Mouse (Mus musculus): ENCODE measurements around the gene Dock1. TPM values are rescaled to one million over a fixed set of nuclear protein-coding genes. Genes with fewer than 3 reads are reported as not detected.

The Dock1 gene
- polyA plus RNA-seq, 1 experiment, result 54.8 TPM

GRCm38 (mm10) chr7:134726530-134727258 is 56.2 kb downstream of the Dock1 start:
- H3K36me3 ChIP-seq (ENCODE audit: control insufficient read depth, insufficient read depth, low read length, poor library complexity, severe bottlenecking), result no peaks in the 10 kb centered on the region
- H3K9ac ChIP-seq (ENCODE audit: low read depth, poor library complexity, severe bottlenecking), result no peak overlapping the region
- no peak overlapping the region for H3K4me3 ChIP-seq (ENCODE audit: low read depth, low read length)
- TF ChIP-seq POLR2A (IDR thresholded peaks at IDR 0.05; ENCODE audit: insufficient read depth, low read length), result no peak
- no peak for TF ChIP-seq CTCF (IDR thresholded peaks at IDR 0.05; ENCODE audit: low read depth, low read length)
- no peak for TF ChIP-seq EP300 (IDR thresholded peaks at IDR 0.05; ENCODE audit: insufficient read depth, low read depth, low read length)
- H3K4me1 ChIP-seq (ENCODE audit: control insufficient read depth, insufficient read depth, low read length), result no peaks in the 10 kb centered on the region
- H3K27ac ChIP-seq (ENCODE audit: insufficient read depth, low read length), result no peak overlapping the region
- H3K9me3 ChIP-seq (replicated peaks; ENCODE audit: control insufficient read depth, insufficient read depth, low read length, poor library complexity, severe bottlenecking), result no peaks in the 10 kb centered on the region
- no peaks in the 10 kb centered on the region for H3K27me3 ChIP-seq (ENCODE audit: control insufficient read depth, insufficient read depth, low read length, poor library complexity, severe bottlenecking)

GRCm38 (mm10) chr7:134729348-134729747 is 58.9 kb downstream of the Dock1 start:
- TF ChIP-seq CTCF (IDR thresholded peaks at IDR 0.05; ENCODE audit: low read depth, low read length), result no peak
- no peak for TF ChIP-seq EP300 (IDR thresholded peaks at IDR 0.05; ENCODE audit: insufficient read depth, low read depth, low read length)
- no peak for TF ChIP-seq POLR2A (IDR thresholded peaks at IDR 0.05; ENCODE audit: insufficient read depth, low read length)

GRCm38 (mm10) chr7:134730406-134731126 is 60.1 kb downstream of the Dock1 start:
- Histone ChIP-seq H3K9me3 (replicated peaks; ENCODE audit: control insufficient read depth, insufficient read depth, low read length, poor library complexity, severe bottlenecking) (no peaks in the 10 kb centered on the region), H3K27ac (ENCODE audit: insufficient read depth, low read length) (no peak overlapping the region), H3K9ac (ENCODE audit: low read depth, poor library complexity, severe bottlenecking) (no peak overlapping the region), H3K27me3 (ENCODE audit: control insufficient read depth, insufficient read depth, low read length, poor library complexity, severe bottlenecking) (no peaks in the 10 kb centered on the region), H3K4me3 (ENCODE audit: low read depth, low read length) (no peak overlapping the region), H3K36me3 (ENCODE audit: control insufficient read depth, insufficient read depth, low read length, poor library complexity, severe bottlenecking) (no peaks in the 10 kb centered on the region; the same call in 1 of the 2 replicates), H3K4me1 (ENCODE audit: control insufficient read depth, insufficient read depth, low read length) (no peaks in the 10 kb centered on the region)
- no peak for TF ChIP-seq CTCF (IDR thresholded peaks at IDR 0.05; ENCODE audit: low read depth, low read length)
- no peak for TF ChIP-seq EP300 (IDR thresholded peaks at IDR 0.05; ENCODE audit: insufficient read depth, low read depth, low read length)
- no peak for TF ChIP-seq POLR2A (IDR thresholded peaks at IDR 0.05; ENCODE audit: insufficient read depth, low read length)

More at GRCm38 (mm10) chr7:134729348-134729747, 58.9 kb downstream of the Dock1 start:
- H3K36me3 ChIP-seq (ENCODE audit: control insufficient read depth, insufficient read depth, low read length, poor library complexity, severe bottlenecking), result no peaks in the 10 kb centered on the region; the same call in 1 of the 2 replicates
- no peaks in the 10 kb centered on the region for H3K9me3 ChIP-seq (replicated peaks; ENCODE audit: control insufficient read depth, insufficient read depth, low read length, poor library complexity, severe bottlenecking)
- no peaks in the 10 kb centered on the region for H3K4me1 ChIP-seq (ENCODE audit: control insufficient read depth, insufficient read depth, low read length)
- H3K9ac ChIP-seq (ENCODE audit: low read depth, poor library complexity, severe bottlenecking), result no peak overlapping the region
- no peak overlapping the region for H3K27ac ChIP-seq (ENCODE audit: insufficient read depth, low read length)
- H3K4me3 ChIP-seq (ENCODE audit: low read depth, low read length), result no peak overlapping the region
- H3K27me3 ChIP-seq (ENCODE audit: control insufficient read depth, insufficient read depth, low read length, poor library complexity, severe bottlenecking), result no peaks in the 10 kb centered on the region

GRCm38 (mm10) chr7:134747059-134747458 is 76.6 kb downstream of the Dock1 start:
- Histone ChIP-seq H3K27ac (ENCODE audit: insufficient read depth, low read length) (no peak overlapping the region), H3K36me3 (ENCODE audit: control insufficient read depth, insufficient read depth, low read length, poor library complexity, severe bottlenecking) (peaks cover 17% of the 10 kb centered on the region), H3K9ac (ENCODE audit: low read depth, poor library complexity, severe bottlenecking) (no peak overlapping the region), H3K4me3 (ENCODE audit: low read depth, low read length) (no peak overlapping the region), H3K4me1 (ENCODE audit: control insufficient read depth, insufficient read depth, low read length) (no peaks in the 10 kb centered on the region), H3K27me3 (ENCODE audit: control insufficient read depth, insufficient read depth, low read length, poor library complexity, severe bottlenecking) (no peaks in the 10 kb centered on the region), H3K9me3 (replicated peaks; ENCODE audit: control insufficient read depth, insufficient read depth, low read length, poor library complexity, severe bottlenecking) (no peaks in the 10 kb centered on the region)
- TF ChIP-seq POLR2A (IDR thresholded peaks at IDR 0.05; ENCODE audit: insufficient read depth, low read length) (no peak), CTCF (IDR thresholded peaks at IDR 0.05; ENCODE audit: low read depth, low read length) (no peak), EP300 (IDR thresholded peaks at IDR 0.05; ENCODE audit: insufficient read depth, low read depth, low read length) (no peak)

GRCm38 (mm10) chr7:134748376-134748775 is 77.9 kb downstream of the Dock1 start:
- Histone ChIP-seq H3K27ac (ENCODE audit: insufficient read depth, low read length) (no peak overlapping the region), H3K4me3 (ENCODE audit: low read depth, low read length) (no peak overlapping the region), H3K9ac (ENCODE audit: low read depth, poor library complexity, severe bottlenecking) (no peak overlapping the region), H3K4me1 (ENCODE audit: control insufficient read depth, insufficient read depth, low read length) (no peaks in the 10 kb centered on the region), H3K9me3 (replicated peaks; ENCODE audit: control insufficient read depth, insufficient read depth, low read length, poor library complexity, severe bottlenecking) (no peaks in the 10 kb centered on the region), H3K36me3 (ENCODE audit: control insufficient read depth, insufficient read depth, low read length, poor library complexity, severe bottlenecking) (peaks cover 14% of the 10 kb centered on the region), H3K27me3 (ENCODE audit: control insufficient read depth, insufficient read depth, low read length, poor library complexity, severe bottlenecking) (no peaks in the 10 kb centered on the region)
- no peak for TF ChIP-seq POLR2A (IDR thresholded peaks at IDR 0.05; ENCODE audit: insufficient read depth, low read length)
- no peak for TF ChIP-seq EP300 (IDR thresholded peaks at IDR 0.05; ENCODE audit: insufficient read depth, low read depth, low read length)
- TF ChIP-seq CTCF (IDR thresholded peaks at IDR 0.05; ENCODE audit: low read depth, low read length), result no peak

GRCm38 (mm10) chr7:134749613-134750012 is 79.2 kb downstream of the Dock1 start:
- Histone ChIP-seq H3K36me3 (ENCODE audit: control insufficient read depth, insufficient read depth, low read length, poor library complexity, severe bottlenecking) (peaks cover 14% of the 10 kb centered on the region), H3K27me3 (ENCODE audit: control insufficient read depth, insufficient read depth, low read length, poor library complexity, severe bottlenecking) (no peaks in the 10 kb centered on the region), H3K4me1 (ENCODE audit: control insufficient read depth, insufficient read depth, low read length) (no peaks in the 10 kb centered on the region), H3K9me3 (replicated peaks; ENCODE audit: control insufficient read depth, insufficient read depth, low read length, poor library complexity, severe bottlenecking) (no peaks in the 10 kb centered on the region), H3K27ac (ENCODE audit: insufficient read depth, low read length) (no peak overlapping the region), H3K4me3 (ENCODE audit: low read depth, low read length) (no peak overlapping the region), H3K9ac (ENCODE audit: low read depth, poor library complexity, severe bottlenecking) (no peak overlapping the region)
- TF ChIP-seq EP300 (IDR thresholded peaks at IDR 0.05; ENCODE audit: insufficient read depth, low read depth, low read length) (no peak), POLR2A (IDR thresholded peaks at IDR 0.05; ENCODE audit: insufficient read depth, low read length) (no peak), CTCF (IDR thresholded peaks at IDR 0.05; ENCODE audit: low read depth, low read length) (no peak)
